Mouse (Mus musculus): ENCODE results near the gene Mapk9. TPM values are rescaled to one million over a fixed set of nuclear protein-coding genes. Genes with fewer than 3 reads are reported as not detected.
"Not testable (repeated sequence)": the region's sequence is repeated elsewhere in the genome, so short reads cannot be mapped to it uniquely, and the experiment has no call there.

Mapk9 gene
- 130 and 131 TPM in 2 replicates for polyA plus RNA-seq (2012; rRNA removed)

GRCm38 (mm10) chr11:49846401-49847070, at the start of gene Mapk9:
Gene Mapk9, plus strand, starts transcription at chr11:49846751.
- peaks cover 9% of the 10 kb centered on the region for H3K4me1 ChIP-seq (ENCODE audit: control insufficient read depth, insufficient read depth, low read length)
- H3K4me3 ChIP-seq (ENCODE audit: insufficient read depth, low read length): peak within 1 kb of the TSS; percentile 77
- peak within 1 kb of the TSS; percentile 47; the same call in 1 of the 2 replicates for H3K27ac ChIP-seq (ENCODE audit: insufficient read depth, low read length)
- TF ChIP-seq CTCF (IDR thresholded peaks at IDR 0.05; ENCODE audit: extremely low read depth, insufficient read depth, low read length) (peak; percentile 48), POLR2A (IDR thresholded peaks at IDR 0.05; ENCODE audit: extremely low read depth, insufficient read depth, low read length) (peak; percentile 55; the same call in 1 of the 2 replicates)

GRCm38 (mm10) chr11:49798931-49799330, 47.6 kb upstream of the Mapk9 start:
- TF ChIP-seq POLR2A (IDR thresholded peaks at IDR 0.05; ENCODE audit: extremely low read depth, insufficient read depth, low read length) (no peak), CTCF (IDR thresholded peaks at IDR 0.05; ENCODE audit: extremely low read depth, insufficient read depth, low read length) (no peak)

GRCm38 (mm10) chr11:49801516-49801915, 45.0 kb upstream of the Mapk9 start:
- TF ChIP-seq POLR2A (IDR thresholded peaks at IDR 0.05; ENCODE audit: extremely low read depth, insufficient read depth, low read length) (no peak), CTCF (IDR thresholded peaks at IDR 0.05; ENCODE audit: extremely low read depth, insufficient read depth, low read length) (no peak)
- Histone ChIP-seq H3K4me3 (ENCODE audit: insufficient read depth, low read length) (no peak overlapping the region), H3K4me1 (ENCODE audit: control insufficient read depth, insufficient read depth, low read length) (peaks cover 3% of the 10 kb centered on the region; the same call in 1 of the 2 replicates), H3K27ac (ENCODE audit: insufficient read depth, low read length) (no peak overlapping the region)

More at GRCm38 (mm10) chr11:49798931-49799330, 47.6 kb upstream of the Mapk9 start:
- Histone ChIP-seq H3K4me3 (ENCODE audit: insufficient read depth, low read length) (no peak overlapping the region), H3K4me1 (ENCODE audit: control insufficient read depth, insufficient read depth, low read length) (peaks cover 3% of the 10 kb centered on the region; the same call in 1 of the 2 replicates), H3K27ac (ENCODE audit: insufficient read depth, low read length) (no peak overlapping the region)

- no peak overlapping the region for H3K27ac ChIP-seq (ENCODE audit: insufficient read depth, low read length)
- H3K4me1 ChIP-seq (ENCODE audit: control insufficient read depth, insufficient read depth, low read length): peaks cover 3% of the 10 kb centered on the region; the same call in 1 of the 2 replicates
- no peak overlapping the region for H3K4me3 ChIP-seq (ENCODE audit: insufficient read depth, low read length)
- TF ChIP-seq POLR2A (IDR thresholded peaks at IDR 0.05; ENCODE audit: extremely low read depth, insufficient read depth, low read length) (no peak), CTCF (IDR thresholded peaks at IDR 0.05; ENCODE audit: extremely low read depth, insufficient read depth, low read length) (no peak)
Measured at GRCm38 (mm10) chr11:49803801-49804200, 42.8 kb upstream of the Mapk9 start.

- TF ChIP-seq CTCF (IDR thresholded peaks at IDR 0.05; ENCODE audit: extremely low read depth, insufficient read depth, low read length): no peak
- no peak for TF ChIP-seq POLR2A (IDR thresholded peaks at IDR 0.05; ENCODE audit: extremely low read depth, insufficient read depth, low read length)
- H3K4me3 ChIP-seq (ENCODE audit: insufficient read depth, low read length): no peak overlapping the region
- H3K27ac ChIP-seq (ENCODE audit: insufficient read depth, low read length): no peak overlapping the region
- no peaks in the 10 kb centered on the region for H3K4me1 ChIP-seq (ENCODE audit: control insufficient read depth, insufficient read depth, low read length)
Measured at GRCm38 (mm10) chr11:49806218-49806617, 40.3 kb upstream of the Mapk9 start.

GRCm38 (mm10) chr11:49808946-49809345, 37.6 kb upstream of the Mapk9 start:
- TF ChIP-seq POLR2A (IDR thresholded peaks at IDR 0.05; ENCODE audit: extremely low read depth, insufficient read depth, low read length): no peak
- no peak for TF ChIP-seq CTCF (IDR thresholded peaks at IDR 0.05; ENCODE audit: extremely low read depth, insufficient read depth, low read length)
- Histone ChIP-seq H3K4me3 (ENCODE audit: insufficient read depth, low read length) (no peak overlapping the region), H3K4me1 (ENCODE audit: control insufficient read depth, insufficient read depth, low read length) (no peaks in the 10 kb centered on the region), H3K27ac (ENCODE audit: insufficient read depth, low read length) (no peak overlapping the region)

- not testable (repeated sequence) for H3K4me3 ChIP-seq (ENCODE audit: insufficient read depth, low read length)
Measured at GRCm38 (mm10) chr11:49810696-49811095, 35.9 kb upstream of the Mapk9 start.

GRCm38 (mm10) chr11:49811099-49811541, 35.4 kb upstream of the Mapk9 start:
- H3K4me3 ChIP-seq (ENCODE audit: insufficient read depth, low read length): no peak overlapping the region
- no peak overlapping the region for H3K27ac ChIP-seq (ENCODE audit: insufficient read depth, low read length)
- TF ChIP-seq POLR2A (IDR thresholded peaks at IDR 0.05; ENCODE audit: extremely low read depth, insufficient read depth, low read length) (no peak), CTCF (IDR thresholded peaks at IDR 0.05; ENCODE audit: extremely low read depth, insufficient read depth, low read length) (no peak)
- H3K4me1 ChIP-seq (ENCODE audit: control insufficient read depth, insufficient read depth, low read length): no peaks in the 10 kb centered on the region

More at GRCm38 (mm10) chr11:49810696-49811095, 35.9 kb upstream of the Mapk9 start:
- not testable (repeated sequence) for H3K27ac ChIP-seq (ENCODE audit: insufficient read depth, low read length); H3K4me1 ChIP-seq (ENCODE audit: control insufficient read depth, insufficient read depth, low read length)

GRCm38 (mm10) chr11:49811879-49812278, 34.7 kb upstream of the Mapk9 start:
- no peak overlapping the region for H3K27ac ChIP-seq (ENCODE audit: insufficient read depth, low read length)
- no peak overlapping the region for H3K4me3 ChIP-seq (ENCODE audit: insufficient read depth, low read length)
- no peaks in the 10 kb centered on the region for H3K4me1 ChIP-seq (ENCODE audit: control insufficient read depth, insufficient read depth, low read length)
- TF ChIP-seq CTCF (IDR thresholded peaks at IDR 0.05; ENCODE audit: extremely low read depth, insufficient read depth, low read length) (no peak), POLR2A (IDR thresholded peaks at IDR 0.05; ENCODE audit: extremely low read depth, insufficient read depth, low read length) (no peak)

GRCm38 (mm10) chr11:49818869-49819566, 27.5 kb upstream of the Mapk9 start:
- Histone ChIP-seq H3K27ac (ENCODE audit: insufficient read depth, low read length) (no peak overlapping the region; the same call in 1 of the 2 replicates), H3K4me3 (ENCODE audit: insufficient read depth, low read length) (no peak overlapping the region), H3K4me1 (ENCODE audit: control insufficient read depth, insufficient read depth, low read length) (peaks cover 7% of the 10 kb centered on the region)
- TF ChIP-seq POLR2A (IDR thresholded peaks at IDR 0.05; ENCODE audit: extremely low read depth, insufficient read depth, low read length): no peak
- peak; percentile 32 for TF ChIP-seq CTCF (IDR thresholded peaks at IDR 0.05; ENCODE audit: extremely low read depth, insufficient read depth, low read length)

Measured in cortical plate, adult 2 months (tissue).